Mouse (Mus musculus) spleen, postnatal 4 days (tissue): ENCODE data around the gene Hebp1.
A peak's percentile ranks its signal among the peaks of the same experiment; 100 is the strongest.

Source experiments
- DNase-seq, 2 experiments: peaks; one replicate each; pipeline ENCODE4 v3.0.0; 2022; ENCODE audit warnings: low spot score in 2 of 2

Hebp1 gene

GRCm38 (mm10) chr6:135197921-135198532 lies at the start of gene Hebp1, which contains the start of gene Fam234b:
Hebp1 (minus strand) TSS chr6:135198022.
Fam234b (plus strand) TSS chr6:135197977.
- DNase-seq = peak; percentile 90 to 95

GRCm38 (mm10) chr6:135245586-135245985 lies 47.8 kb upstream of the Hebp1 start:
- DNase-seq = no peak

- no peak for DNase-seq
Measured at GRCm38 (mm10) chr6:135240361-135240760, 42.5 kb upstream of the Hebp1 start.

- no peak for DNase-seq
Measured at GRCm38 (mm10) chr6:135238211-135238610, 40.4 kb upstream of the Hebp1 start.

GRCm38 (mm10) chr6:135237326-135237725 lies 39.5 kb upstream of the Hebp1 start:
- DNase-seq = peak in 1 of 2 experiments; percentile 31

- DNase-seq = no peak
Measured at GRCm38 (mm10) chr6:135236576-135236975, 38.8 kb upstream of the Hebp1 start.

- DNase-seq = no peak
Measured at GRCm38 (mm10) chr6:135235742-135236141, 37.9 kb upstream of the Hebp1 start.

- no peak for DNase-seq
Measured at GRCm38 (mm10) chr6:135232443-135233182, 34.8 kb upstream of the Hebp1 start.

GRCm38 (mm10) chr6:135230586-135230985 lies 32.8 kb upstream of the Hebp1 start:
- no peak for DNase-seq

GRCm38 (mm10) chr6:135228465-135228941 lies 30.7 kb upstream of the Hebp1 start:
- no peak for DNase-seq

GRCm38 (mm10) chr6:135223786-135224416 lies 26.1 kb upstream of the Hebp1 start:
- no peak for DNase-seq

- no peak for DNase-seq
Measured at GRCm38 (mm10) chr6:135219916-135220315, 22.1 kb upstream of the Hebp1 start.

- DNase-seq = no peak
Measured at GRCm38 (mm10) chr6:135218330-135218729, 20.5 kb upstream of the Hebp1 start.

GRCm38 (mm10) chr6:135212666-135213065 lies 14.8 kb upstream of the Hebp1 start:
- DNase-seq = no peak

GRCm38 (mm10) chr6:135211169-135211568 lies 13.3 kb upstream of the Hebp1 start:
- no peak for DNase-seq

- no peak for DNase-seq
Measured at GRCm38 (mm10) chr6:135206909-135207308, 9.1 kb upstream of the Hebp1 start.

- DNase-seq = no peak
Measured at GRCm38 (mm10) chr6:135205802-135206201, 8.0 kb upstream of the Hebp1 start.

- no peak for DNase-seq
Measured at GRCm38 (mm10) chr6:135204869-135205268, 7.0 kb upstream of the Hebp1 start.

- DNase-seq = no peak
Measured at GRCm38 (mm10) chr6:135203737-135204136, 5.9 kb upstream of the Hebp1 start.

GRCm38 (mm10) chr6:135202668-135203067 lies 4.8 kb upstream of the Hebp1 start:
- DNase-seq = no peak

GRCm38 (mm10) chr6:135200122-135200957 lies 2.5 kb upstream of the Hebp1 start:
- DNase-seq = no peak

- no peak for DNase-seq
Measured at GRCm38 (mm10) chr6:135198726-135199125, 904 bp upstream of the Hebp1 start.
